Mouse (Mus musculus) lung, postnatal 25 days (tissue): ENCODE data around the gene March10.

Experiments
- DNase-seq: peaks from one replicate; pipeline ENCODE4 v3.0.0; 2022; ENCODE audit warnings: low spot score

The March10 gene

DNA sequence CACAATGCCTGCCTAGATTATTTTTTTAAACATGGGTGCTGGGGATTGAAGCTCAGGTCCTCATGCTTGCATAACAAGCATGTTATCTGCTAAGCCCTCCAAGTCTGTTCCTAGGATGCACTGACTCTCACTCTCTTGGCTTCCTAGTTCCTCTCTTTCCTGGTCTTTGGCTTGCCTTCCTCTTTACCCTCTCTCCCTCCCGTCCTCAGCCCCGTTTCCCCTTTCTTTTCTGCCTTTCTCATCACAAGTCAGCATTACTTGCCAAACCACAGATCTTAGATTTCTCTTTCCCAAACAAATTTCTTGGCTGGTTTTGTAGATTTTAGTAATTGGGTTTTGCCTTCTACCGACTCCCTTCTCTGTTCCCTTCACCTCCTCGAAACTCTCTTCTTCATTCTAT is 10.2 kb upstream of the March10 start:
- no peak for DNase-seq

DNA sequence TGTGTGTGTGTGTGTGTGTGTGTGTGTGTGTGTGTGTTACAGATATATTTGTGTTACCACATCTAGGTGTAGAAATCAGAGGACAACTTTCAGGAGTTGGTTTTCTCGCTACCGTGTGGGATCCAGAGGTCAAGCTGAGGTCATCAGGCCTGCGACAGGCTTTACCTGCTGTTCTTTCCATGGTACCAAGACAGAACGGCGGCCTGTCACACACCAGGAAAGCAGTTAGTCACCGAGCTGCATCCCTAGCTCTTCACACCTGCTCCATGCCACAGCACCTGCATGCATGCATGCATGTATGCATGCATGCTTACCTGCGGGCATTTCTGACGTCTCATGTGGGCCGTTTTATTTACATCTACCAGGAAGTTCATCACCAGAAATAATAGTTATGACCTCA is 9.0 kb upstream of the March10 start:
- no peak for DNase-seq

DNA sequence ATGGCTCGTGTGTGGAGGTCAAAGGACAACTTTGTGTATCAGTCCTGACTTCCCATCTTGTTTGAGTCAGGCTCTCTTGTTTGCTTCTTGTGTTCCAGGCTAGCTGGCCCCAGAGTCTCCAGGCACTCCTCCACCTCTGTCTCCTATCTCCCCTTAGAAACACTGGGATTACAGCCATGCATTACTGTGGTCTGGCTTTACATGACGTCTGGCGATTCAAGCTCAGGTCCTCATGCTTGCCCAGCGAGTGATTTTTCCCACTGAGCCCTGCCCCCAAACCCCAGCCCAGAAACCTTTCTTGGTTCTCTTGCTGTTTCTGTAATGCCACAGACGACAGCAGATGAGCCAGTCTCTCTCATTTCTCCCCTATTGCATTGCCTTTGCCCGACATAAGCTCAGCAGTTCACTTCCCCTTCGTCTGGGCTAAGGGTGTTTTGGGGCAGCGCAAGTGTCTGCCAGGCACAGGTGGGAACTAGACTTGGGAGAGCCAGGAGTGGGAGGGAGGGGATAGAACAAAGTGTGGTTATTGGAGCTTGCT is 8.0 kb upstream of the March10 start:
- no peak for DNase-seq

DNA sequence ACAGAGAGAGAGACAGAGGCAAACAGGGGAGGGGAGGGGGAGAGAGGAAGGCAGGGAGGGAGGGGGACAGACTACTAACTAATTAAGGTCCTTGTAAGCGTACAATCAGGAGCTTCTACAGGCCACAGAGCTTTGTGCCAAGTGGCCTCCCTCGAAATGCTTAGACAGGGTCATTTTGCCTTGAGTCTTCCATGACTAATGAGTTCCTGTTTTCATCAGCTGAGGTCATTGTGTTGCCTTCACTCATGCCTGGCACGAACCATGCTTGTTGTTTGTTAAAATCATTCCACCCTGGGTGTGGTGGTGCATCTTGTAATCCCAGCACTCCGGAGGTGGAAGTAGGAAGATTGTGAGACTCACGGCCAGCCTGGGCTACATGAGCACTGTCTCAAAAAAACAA is 3.4 kb upstream of the March10 start:
- no peak for DNase-seq

DNA sequence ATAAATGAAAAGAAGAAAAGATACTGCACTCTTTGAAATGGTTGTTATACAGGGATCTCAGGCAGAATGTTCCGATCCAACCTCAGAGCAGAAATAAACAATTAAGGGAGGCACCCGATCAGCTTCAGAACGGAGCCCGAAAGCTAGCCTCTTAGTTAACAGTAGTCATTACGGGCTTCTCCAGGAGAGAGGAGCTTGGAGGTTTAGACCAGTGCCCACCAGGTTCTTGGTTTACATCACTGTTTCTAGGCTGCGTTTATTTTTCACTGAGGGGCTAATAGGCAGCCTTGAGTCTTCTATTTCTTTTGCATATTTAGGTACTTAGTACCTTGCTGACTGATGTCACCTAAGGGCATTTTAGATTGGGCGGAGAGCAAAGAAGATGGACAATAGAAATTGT is 506 bp upstream of the March10 start:
- DNase-seq, result no peak

DNA sequence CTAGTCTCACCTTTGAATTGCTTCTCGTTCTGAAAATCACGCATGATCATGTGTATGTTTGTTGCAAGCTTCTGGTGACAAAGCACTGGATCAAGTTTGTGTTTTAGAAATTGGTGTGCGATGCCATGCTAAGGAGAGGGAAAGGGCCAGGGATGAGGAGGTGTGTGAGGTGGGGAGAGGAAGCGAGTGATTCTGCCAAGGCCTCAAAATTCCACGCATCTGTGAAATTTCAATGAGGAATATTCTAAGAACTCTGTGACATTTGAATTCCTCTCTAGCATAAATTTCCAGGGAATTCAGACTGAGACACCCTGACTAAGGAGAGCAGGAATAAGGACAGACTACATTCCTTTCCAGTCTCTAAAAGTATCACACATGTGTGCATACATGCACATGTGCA is 1.4 kb downstream of the March10 start:
- DNase-seq, result no peak

DNA sequence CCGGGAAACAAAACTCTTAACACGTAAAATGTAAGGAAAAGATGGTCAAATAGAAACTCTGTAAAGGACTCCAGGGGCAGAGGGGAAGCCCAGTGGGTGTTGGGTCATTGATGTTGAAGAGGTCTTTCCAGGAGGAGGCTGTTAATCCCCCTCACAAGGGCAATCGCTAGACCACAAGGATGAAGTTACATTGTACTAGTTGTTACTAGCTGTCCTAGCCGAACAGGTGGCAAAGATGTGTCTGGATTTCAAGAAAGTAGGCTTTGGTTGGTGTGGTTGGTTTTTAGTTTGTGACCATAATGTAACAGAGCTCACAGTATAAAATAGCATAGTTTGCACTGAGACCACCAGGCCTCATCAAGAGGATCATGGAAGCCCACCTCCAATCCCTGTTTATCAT is 3.5 kb downstream of the March10 start:
- DNase-seq, result no peak

DNA sequence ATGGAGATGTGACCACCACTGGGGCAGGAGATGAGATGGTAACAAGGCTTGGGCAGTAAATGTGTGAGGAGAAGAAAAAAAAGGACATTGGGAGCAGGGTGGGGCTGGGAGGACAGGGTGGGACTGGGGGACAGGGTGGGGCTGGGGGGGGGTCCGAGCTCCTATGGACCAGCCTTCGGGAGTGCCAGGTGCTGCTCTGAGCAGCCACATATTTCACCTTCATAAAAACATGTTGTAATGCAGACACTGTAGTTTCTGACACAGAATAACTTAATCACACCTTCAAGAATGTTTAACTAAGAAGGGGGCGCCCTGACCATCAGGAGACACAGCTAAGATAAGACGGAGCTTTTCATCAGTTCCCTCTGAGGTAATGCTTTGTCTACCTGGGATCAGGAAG is 4.0 kb downstream of the March10 start:
- DNase-seq, result no peak

DNA sequence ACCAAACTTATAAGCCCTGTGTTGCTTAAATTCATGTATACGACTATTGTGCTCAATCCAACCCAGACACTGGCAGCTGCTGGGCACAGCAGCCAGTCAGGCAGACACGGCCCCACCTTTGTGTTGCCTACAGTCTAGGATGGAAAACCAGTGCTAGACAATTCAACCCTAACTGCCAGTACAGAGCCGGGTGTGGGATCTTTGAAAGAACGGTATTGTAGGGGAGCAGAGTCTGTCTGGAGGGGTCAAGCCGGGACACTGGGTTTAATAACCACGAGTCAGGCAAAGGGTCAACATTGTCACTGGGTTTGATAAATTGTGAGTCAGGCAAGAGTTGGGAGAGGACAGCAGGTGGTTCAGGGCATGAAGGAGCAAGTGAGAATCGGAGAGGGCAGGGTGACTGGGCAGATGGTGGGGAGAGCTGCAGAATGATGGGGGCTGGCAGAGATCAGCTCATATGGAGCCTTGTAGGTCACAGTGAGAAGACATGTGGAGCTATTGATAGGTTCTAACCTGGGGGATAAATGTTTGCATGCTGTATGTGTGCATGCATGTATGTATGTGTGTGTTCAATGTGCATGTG is 4.9 kb downstream of the March10 start:
- DNase-seq, result no peak

DNA sequence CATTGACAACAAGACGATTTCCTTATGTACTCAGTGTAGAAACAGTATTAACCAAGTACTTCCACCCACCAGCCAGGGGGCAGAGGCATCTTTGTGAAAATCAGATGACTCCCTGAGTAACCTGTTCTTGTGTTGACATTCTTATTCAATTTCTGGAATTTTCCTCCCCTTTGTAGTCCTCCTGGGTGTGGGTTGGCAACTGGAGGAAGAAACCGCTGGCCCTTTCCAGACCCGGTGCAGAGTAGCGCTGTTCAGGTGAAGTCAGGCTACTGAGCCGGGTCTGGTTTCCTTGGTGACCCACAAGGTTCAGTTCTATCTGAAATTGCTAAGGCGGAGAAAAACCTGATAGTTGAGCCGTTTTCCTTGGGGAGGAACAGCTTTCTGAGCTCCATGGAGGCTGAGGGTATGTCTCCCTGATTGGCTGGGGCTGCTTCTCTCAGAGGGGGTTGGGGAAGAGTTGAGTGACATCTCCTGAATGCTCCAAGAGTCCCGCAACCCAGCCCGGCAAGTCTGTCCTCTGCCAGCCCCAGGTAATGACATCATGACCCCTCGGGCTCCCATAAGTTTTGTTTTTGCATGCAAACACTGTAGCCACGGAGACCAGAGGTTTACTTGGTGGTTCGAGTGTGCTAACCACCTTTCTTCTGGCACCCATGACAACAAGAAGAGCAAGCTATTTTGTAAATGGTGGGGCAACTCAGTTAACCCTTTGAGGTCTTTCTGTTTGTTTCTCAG is 6.8 kb downstream of the March10 start:
- peak; percentile 67 for DNase-seq

DNA sequence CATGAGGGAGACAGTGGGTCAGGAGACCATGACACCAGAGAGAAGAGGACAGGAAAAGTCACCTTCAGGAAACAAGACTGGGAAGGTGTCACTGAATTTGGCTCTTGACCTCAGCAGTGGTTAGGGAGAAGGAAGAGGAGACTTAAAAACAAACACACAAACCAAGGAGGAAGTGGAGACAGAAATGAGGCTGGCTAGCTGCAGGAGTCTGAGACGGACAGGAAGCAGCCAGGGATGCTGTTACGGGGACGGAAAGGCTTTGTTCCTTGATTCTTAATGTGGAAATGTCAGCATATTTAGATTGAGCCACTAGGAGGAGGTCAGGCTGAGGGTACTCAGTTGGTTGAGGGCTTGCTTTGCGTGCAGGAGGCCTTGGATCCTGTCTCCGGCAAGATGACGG is 8.9 kb downstream of the March10 start:
- no peak for DNase-seq

DNA sequence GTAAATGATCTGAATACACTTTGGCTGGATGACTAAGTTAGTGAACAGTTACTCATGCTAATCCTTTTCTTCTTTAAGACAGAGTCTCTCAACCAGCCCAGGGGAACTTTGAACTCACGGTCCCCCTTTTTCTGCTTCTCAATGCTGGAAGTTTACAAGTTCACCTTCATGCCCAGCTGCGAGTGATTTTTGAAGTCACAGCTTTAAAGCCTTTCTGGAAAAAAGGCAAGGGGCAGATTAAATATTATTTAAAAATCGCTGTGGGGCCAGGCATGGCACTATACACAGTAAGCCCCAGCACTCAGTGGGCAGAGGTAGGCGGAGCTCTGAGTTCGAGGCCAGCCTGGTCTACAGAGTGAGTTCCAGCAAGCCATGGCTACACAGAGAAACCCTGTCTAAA is 10.3 kb downstream of the March10 start:
- DNase-seq, result no peak

DNA sequence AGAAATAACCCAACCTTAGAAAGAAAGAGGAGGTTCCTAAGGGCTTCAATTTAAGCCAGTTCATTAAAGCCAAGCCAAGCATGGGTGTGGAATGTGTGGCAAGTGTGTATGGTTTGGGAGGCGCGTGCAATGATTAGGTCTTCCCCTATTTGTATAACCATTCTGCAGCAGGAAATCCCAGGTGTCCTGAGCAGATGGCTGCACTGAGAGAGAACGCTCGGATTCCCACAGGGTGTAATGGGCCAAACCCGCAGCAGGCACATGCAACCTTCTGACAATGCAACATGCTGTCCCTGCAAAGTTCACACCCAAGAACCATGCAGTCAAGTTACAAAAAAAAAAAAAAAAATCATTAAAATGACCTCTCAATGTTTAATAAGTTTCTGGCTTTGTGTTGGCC is 10.8 kb downstream of the March10 start:
- no peak for DNase-seq

DNA sequence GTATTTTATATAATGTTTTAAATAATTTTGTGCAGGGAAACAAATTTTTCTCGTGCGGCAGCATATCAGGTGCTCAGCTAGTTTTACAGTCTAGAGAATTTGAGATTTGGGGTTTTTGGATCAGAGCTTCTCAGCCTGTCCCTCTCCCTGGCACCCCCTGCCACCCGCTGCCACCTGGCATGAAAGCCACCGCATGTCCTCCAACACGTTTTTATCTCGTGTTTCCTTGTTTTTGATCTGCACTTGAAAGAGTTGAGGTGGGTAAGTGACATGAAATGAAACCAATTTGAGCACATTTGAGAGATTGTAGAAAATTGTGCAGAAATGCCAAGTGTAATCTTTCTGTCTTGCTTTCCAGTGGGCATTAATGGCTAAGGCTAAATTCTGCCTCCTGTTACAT is 11.6 kb downstream of the March10 start:
- DNase-seq, result no peak

DNA sequence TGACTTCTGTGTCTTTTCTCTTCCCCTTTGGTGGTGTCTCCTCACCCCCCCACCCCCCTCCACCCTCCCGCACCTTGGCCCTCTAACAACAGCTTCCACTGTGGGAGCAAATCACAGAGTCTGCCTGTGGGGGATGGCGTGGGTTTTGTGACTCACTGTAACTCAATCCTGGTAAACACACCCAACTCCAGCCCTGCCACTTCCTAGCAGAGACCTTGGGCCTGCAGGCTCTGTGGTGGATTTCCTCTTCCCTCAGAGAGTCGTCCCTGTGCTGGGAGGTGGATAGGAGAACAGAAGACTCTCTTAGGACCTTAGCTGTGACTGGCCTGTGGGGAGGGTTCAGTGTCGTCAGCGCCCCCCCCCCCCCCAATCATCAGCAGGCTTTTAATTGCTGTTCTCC is 13.0 kb downstream of the March10 start:
- no peak for DNase-seq

DNA sequence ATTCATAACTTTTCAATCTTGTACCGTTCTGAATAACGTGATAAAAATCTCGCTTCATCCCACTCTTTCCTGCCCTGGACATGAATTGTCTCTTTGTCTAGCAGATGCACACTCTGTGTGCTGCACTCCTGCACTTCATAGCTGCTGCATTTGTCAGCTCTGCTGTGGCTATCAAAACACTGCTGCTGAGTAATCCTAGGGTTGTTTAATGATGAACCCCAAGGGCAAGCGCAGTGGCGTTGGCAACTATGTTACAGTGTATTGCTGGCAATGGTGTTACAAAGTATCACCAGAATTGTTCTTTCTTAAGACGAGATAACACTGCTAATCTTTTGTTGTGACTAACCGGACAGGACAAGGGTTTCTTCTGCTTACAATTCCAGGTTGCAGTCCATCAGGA is 16.7 kb downstream of the March10 start:
- no peak for DNase-seq

DNA sequence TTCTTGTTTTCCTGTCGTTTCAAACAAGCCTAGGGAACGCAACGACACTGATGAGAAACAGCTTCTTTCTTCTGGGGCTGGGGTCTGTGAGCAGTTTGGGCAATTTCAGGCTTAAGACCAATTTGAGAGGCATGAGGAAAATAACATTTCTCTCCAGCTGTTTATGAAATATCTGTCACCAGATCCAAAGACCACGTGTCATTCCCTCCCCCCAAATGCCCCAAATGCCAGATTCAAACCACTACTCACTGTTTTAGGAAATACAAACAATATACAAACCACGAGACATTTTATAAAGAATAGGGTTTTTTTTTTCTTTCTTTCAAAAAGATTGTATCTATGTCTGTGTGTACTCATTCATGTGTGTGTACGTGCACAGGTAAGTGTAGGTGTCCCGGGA is 17.6 kb downstream of the March10 start:
- DNase-seq, result no peak

DNA sequence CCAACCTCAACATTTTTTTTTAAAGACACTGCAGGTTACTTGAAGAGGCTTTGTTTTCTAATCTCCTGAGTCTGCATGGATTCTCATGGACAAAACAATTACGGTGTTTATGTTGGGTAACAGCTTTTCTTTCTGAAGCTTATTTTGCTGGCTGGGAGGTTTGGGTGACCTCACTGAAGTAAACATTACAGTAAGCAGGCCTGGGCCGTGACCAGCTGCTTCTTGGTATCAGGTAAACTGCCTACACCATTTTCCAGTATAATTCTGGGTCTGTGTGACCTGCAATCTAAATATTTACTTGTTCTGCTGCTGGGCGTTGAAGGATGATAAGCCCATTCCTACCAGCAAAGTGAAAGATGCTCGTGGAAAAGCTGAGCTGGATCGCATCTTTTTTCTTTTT is 30.1 kb downstream of the March10 start:
- DNase-seq, result no peak

DNA sequence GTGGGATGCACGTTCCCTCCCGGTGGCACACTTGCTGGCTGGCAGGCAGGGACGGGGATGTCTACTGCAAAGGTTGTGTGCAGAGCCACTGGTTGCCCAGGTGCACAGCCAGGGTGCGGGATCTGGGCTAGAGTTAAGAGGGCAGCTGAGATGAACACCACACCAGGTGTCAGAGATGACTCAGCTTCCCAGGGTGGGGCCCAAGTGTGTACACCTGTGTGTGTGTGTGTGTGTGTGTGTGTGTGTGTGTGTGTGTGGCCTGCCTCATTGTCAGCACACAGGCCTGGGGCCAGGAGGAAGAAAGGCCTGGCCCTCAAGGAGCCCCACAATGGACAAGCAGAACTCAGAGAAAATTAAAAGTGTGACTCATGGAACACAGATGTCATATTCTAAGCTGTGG is 31.9 kb downstream of the March10 start:
- no peak for DNase-seq

DNA sequence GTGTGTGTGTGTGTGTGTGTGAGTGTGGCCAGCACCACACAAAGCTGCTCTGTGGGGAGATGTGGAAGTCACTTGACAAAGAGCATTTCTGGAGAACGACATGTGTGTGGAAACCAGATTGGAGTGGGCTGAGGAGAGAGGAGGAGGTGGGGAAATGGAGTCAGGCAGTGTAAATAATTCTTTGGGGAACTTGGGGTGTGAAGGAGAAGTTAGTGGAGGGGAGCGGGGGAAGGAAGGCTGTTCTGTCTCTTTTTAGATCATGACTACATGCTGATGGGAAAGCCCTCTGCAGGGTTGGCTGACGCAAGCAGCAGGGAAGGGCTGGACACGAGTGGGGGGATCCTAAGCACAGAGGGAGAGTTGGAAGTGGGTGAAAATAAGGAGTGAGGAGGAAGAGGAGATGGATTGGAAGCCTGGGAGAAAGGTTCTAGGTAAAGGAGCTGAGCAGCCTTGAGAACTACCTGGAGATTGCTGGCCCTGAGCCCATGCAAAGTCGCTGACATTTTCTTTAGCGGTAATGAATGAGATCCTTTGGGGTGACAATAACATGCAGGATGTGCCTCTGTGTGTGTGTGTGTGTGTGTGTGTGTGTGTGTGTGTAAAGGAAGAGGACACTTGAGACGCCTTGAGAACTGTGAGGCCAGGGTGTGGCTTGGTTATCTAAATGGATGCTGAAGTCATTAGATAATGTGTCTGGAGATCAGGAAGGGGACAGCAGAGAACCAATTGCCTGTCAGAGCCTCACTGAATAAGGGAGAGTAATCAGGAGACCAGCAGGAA is 35.7 kb downstream of the March10 start:
- peak; percentile 18 for DNase-seq

DNA sequence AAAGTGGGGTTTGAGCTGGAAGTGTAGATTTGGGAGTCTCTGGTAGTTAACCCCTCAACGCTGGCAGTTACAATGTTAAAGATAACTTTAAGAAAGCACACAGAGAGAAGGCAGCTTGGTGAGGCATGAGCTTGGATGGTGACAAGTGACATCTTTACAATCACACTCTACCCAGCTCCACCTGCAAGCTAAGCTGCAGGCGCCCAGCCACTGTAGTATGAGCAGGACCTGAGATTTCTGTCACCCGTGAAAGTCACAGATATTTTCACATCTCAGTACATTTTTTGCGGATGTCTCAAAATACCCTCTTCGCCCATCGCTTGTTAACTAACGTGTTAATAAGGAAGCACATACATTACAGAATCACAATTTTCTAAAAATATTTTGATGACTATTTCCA is 36.6 kb downstream of the March10 start:
- no peak for DNase-seq

DNA sequence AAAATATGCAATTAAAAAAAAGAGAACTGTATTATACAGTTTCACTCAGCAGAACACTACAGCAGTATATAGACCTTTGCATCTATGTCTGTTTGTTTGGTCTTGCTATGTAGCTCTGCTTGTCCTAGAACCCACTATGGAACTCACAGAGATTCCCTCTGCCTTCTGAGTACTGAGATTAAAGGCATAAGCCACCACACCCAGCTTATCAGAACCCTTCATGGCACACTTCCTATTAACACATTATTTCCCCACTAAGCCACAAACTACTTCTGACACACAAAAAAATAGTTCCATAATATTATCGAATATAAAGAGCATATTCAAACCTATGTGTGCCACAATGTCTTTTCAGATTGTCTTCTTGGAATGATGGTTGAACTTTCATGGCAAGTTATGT is 42.5 kb downstream of the March10 start:
- no peak for DNase-seq

DNA sequence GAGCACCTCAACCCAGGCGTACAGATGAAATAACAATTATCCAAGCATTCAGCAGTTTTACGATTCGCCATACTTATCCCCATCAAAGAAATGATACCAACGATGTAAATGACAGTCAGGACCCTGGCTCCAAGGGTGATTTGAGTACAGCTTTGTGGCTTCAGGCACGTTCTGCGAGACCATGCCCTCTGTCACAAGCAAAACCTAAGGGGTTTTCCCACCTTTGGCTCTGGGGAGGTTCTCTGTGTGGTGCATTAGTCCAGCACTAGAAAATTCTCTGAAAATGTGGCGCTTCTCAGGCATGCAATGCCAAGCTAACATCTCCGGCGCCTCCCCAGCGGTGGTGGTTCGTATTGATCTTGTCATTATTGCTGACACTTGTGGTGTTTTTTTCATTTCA is 47.1 kb downstream of the March10 start:
- DNase-seq, result no peak
